Mouse (Mus musculus) intestine, embryonic 15.5 days (tissue): Measurements from ENCODE around the gene Tcte1. TPM values are rescaled to one million over a fixed set of nuclear protein-coding genes. Genes with fewer than 3 reads are reported as not detected.

Experiments
- ATAC-seq: fragments of 200-750 bp; cut with Nextera tagmentation; 2 replicates; pipeline ENCODE4 v1.8.0; 2017; ENCODE audit warnings: moderate TSS enrichment, moderate library complexity
- H3K27ac ChIP-seq: fragments of 300-500 bp; sonication (generic); 2 replicates; pipeline ENCODE4 v1.5.1; 2015; ENCODE audit warnings: mild to moderate bottlenecking, inconsistent platforms
- H3K27me3 ChIP-seq: fragments of 300-500 bp; sonication (generic); replicated peaks from 2 replicates; pipeline ENCODE4 v1.6.1; 2015; ENCODE audit warnings: inconsistent platforms
- H3K36me3 ChIP-seq: fragments of 300-500 bp; sonication (generic); 2 replicates; pipeline ENCODE4 v1.6.1; 2015; ENCODE audit warnings: inconsistent platforms
- H3K4me1 ChIP-seq: fragments of 300-500 bp; sonication (generic); replicated peaks from 2 replicates; pipeline ENCODE4 v1.6.1; 2015; ENCODE audit warnings: inconsistent platforms
- H3K4me2 ChIP-seq: fragments of 300-500 bp; sonication (generic); replicated peaks from 2 replicates; pipeline ENCODE4 v1.6.1; 2015; ENCODE audit warnings: mild to moderate bottlenecking, inconsistent platforms
- H3K4me3 ChIP-seq: fragments of 300-500 bp; sonication (generic); replicated peaks from 2 replicates; pipeline ENCODE4 v1.5.1; 2015; ENCODE audit warnings: inconsistent platforms
- H3K9ac ChIP-seq: fragments of 300-500 bp; sonication (generic); 2 replicates; pipeline ENCODE4 v1.6.1; 2015; ENCODE audit warnings: inconsistent platforms
- H3K9me3 ChIP-seq: fragments of 300-500 bp; sonication (generic); 2 replicates; pipeline ENCODE4 v1.6.1; 2016; ENCODE audit warnings: inconsistent platforms
- WGBS: fragments of 180-500 bp; shearing (Covaris S2); methylation state at CpG from one replicate; pipeline ENCODE4 v1.1.7; 2015; 5-methylcytosine and 5-hydroxymethylcytosine counted together
- polyA plus RNA-seq: library from polyadenylated mRNA; unstranded; fragments of >200 nt; fragmentation: Nextera tagmentation; extraction: Ambion mirVana; gene quantifications from 2 replicates; pipeline ENCODE4 v1.2.1, GENCODE M21; 2015

The Tcte1 gene
- polyA plus RNA-seq, 1 experiment from 2014 or later = 0.33 TPM

DNA sequence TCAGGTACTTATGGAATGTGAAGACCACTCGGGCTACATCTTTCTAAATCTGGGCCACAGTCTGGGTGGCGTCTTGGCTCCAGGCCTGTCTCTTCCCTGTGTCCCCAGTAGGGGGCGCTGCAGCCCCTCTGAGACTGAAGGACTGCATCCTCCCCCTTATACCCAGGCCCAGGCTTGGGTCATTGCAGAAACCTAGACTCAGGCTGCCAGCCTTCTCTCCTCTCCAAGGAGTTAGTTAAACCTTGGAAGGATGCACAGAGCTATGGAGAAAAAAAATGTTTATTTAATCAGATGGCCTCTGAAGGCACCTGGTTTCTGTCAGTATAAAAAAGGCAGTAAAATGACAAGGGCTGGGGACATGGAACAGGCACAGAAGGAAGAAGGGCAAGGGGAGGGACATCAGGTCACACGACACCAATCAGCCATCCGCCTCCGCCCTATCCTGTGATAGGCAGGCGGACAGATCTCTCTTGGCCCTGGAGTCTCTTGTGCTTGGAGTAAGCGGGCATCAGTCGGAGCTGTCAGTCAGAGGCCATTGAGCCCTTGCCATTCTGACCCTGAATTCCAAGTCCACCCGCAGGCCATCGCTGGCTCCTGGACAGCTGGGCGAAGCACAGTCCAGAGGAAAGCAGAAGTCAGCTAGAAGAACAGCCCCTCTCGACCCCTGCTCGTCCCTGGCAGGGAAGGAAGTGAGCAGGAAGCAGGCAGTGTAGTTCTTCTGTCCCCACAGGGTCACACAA is 61.9 kb downstream of the Tcte1 start:
- peak overlapping the region; percentile 15; the same call in 1 of the 2 replicates for H3K9ac ChIP-seq
- H3K9me3 ChIP-seq = no peaks in the 10 kb centered on the region
- peak overlapping the region; percentile 80 for H3K27ac ChIP-seq
- WGBS = 27% methylated on average over 14 of the region's 14 CpGs
- peak; percentile 69 for ATAC-seq
- H3K36me3 ChIP-seq = peaks cover 5% of the 10 kb centered on the region; the same call in 1 of the 2 replicates
- H3K4me3 ChIP-seq = no peak overlapping the region
- H3K4me2 ChIP-seq = peak overlapping the region; percentile 17; the same call in 1 of the 2 replicates
- peaks cover 22% of the 10 kb centered on the region for H3K4me1 ChIP-seq
- no peaks in the 10 kb centered on the region for H3K27me3 ChIP-seq

DNA sequence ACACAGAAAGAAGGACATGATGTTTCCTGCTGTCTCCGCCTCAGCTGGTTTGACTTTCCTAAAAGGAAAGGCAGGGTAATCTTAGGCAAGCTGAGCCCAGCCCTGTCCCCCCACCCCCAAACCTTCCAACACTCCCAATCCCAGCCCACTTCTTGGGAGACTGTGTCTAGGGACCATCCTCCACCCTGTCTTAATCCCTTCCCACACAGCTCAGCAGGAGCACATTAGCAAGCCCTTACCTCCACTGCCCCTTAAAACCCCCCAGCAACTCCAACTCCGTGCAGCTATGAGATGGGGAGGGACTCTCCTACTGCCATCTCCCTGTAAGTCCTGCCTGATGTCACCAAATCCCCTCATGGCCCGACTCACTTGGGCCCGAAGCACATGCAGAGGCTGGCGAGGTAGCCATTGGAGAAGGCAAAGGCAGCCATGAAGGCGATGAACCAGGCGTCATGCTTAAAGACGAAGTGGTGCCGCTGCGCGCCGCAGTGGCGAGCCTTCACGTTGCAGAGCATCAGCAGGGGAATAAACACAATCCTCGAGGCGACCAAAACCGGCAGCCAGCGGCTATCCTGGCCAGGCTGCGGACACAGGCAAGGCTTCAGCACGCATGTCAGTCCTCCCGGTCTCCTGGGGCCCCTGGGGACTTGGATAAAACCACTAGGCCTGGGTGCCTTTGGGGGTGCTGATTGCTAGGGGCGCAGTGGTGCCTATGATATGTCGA is 62.7 kb downstream of the Tcte1 start:
- no peaks in the 10 kb centered on the region for H3K27me3 ChIP-seq
- H3K4me2 ChIP-seq = no peak overlapping the region
- H3K36me3 ChIP-seq = peaks cover 5% of the 10 kb centered on the region; the same call in 1 of the 2 replicates
- H3K27ac ChIP-seq = peak overlapping the region; percentile 80
- 67% methylated on average over 23 of the region's 23 CpGs for WGBS
- H3K9me3 ChIP-seq = no peaks in the 10 kb centered on the region
- no peak overlapping the region for H3K4me3 ChIP-seq
- no peak for ATAC-seq
- H3K9ac ChIP-seq = peak overlapping the region; percentile 15; the same call in 1 of the 2 replicates
- peaks cover 21% of the 10 kb centered on the region for H3K4me1 ChIP-seq

DNA sequence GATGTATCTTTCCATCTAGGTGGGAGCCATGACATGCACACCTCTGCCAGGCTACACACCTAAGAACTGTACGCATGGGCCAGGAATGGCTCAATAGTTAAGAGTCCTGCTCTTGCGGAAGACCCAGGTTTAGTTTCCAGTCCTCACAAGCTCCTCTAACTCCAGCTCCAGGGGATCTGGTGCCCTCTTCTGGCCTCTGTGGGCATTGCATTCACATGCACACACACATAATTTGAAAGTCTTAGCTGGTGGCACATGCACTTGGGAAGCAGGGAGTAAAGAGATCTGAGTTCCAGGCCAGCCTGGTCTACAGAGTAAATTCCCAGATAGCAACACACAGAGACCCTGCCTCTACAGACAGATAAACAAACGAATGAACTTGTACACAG is 63.2 kb downstream of the Tcte1 start:
- ATAC-seq = no peak
- H3K9ac ChIP-seq = no peak overlapping the region
- no peaks in the 10 kb centered on the region for H3K27me3 ChIP-seq
- H3K4me2 ChIP-seq = no peak overlapping the region
- 98% methylated on average over 3 of the region's 3 CpGs for WGBS
- peaks cover 5% of the 10 kb centered on the region; the same call in 1 of the 2 replicates for H3K36me3 ChIP-seq
- H3K9me3 ChIP-seq = no peaks in the 10 kb centered on the region
- H3K27ac ChIP-seq = 0 out of 2 replicates have a peak overlapping the region, but pooled peaks have one; percentile 80
- peaks cover 23% of the 10 kb centered on the region for H3K4me1 ChIP-seq
- H3K4me3 ChIP-seq = no peak overlapping the region

DNA sequence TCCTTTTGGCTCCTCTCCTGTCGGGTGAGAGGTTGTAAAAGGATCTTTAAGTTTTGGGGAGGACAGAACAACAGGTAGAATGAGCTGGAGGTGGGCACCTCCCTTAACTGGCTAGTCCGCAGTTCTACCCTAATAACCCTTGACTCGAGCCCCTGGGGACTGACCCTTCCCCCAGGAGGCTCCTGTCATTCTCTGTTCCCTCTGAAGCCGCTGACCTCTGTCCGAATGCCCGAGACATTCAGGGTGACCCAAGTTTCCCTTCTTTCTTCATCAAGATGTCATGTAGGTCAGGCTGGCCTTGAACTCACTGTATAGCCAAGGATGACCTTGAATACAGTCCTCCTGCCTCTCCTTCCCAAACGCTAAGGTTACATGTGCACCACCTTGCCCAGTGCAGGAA is 65.1 kb downstream of the Tcte1 start:
- H3K9ac ChIP-seq = no peak overlapping the region
- H3K4me1 ChIP-seq = peaks cover 42% of the 10 kb centered on the region
- no peak overlapping the region for H3K4me2 ChIP-seq
- ATAC-seq = no peak
- no peak overlapping the region for H3K4me3 ChIP-seq
- no peaks in the 10 kb centered on the region for H3K27me3 ChIP-seq
- H3K27ac ChIP-seq = no peak overlapping the region
- peaks cover 5% of the 10 kb centered on the region; the same call in 1 of the 2 replicates for H3K36me3 ChIP-seq
- no peaks in the 10 kb centered on the region for H3K9me3 ChIP-seq
- WGBS = 89% methylated on average over 7 of the region's 7 CpGs

DNA sequence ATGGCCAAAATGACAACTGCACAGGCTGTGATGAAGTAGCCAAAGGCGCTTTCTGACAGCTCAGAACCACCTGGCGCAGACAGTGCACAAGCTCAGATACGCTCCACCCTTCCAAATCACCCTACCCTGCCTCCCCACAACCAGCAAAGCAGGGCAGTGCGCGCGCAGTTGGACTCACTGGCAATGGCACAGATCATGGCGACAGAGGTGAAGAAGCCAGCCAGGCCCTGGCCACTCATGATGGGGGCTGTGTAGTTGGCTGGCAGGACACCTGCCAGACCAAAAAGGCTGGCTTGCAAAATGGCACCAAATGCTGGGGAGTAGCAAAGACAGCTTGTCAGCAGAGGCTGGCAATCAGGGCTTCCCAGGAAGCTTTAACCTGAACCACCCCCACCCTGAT is 66.0 kb downstream of the Tcte1 start:
- ATAC-seq = no peak
- Histone ChIP-seq H3K27me3 (no peaks in the 10 kb centered on the region), H3K4me1 (peaks cover 49% of the 10 kb centered on the region), H3K36me3 (peaks cover 5% of the 10 kb centered on the region; the same call in 1 of the 2 replicates), H3K9ac (no peak overlapping the region), H3K4me2 (no peak overlapping the region), H3K27ac (no peak overlapping the region), H3K9me3 (no peaks in the 10 kb centered on the region), H3K4me3 (no peak overlapping the region)
- 97% methylated on average over 7 of the region's 7 CpGs for WGBS

DNA sequence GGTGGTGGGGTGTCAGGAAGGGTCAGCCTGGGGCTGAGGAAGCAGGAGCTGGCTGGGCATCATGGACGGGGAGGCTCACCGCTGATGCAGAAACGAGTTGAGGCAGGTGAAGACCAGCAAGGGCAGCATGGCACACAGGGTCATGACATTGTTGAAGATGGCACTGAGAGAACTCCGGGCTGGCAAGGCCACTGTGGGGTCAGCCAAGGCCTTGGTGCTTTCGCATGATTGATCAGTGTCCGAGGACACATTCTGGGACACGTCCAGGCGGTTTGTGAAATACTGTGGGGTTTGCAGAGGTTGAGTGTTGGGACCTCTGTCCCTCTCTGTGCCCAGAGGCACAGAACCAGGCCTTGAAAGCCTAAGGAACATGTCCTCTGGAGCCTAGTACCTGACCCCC is 66.6 kb downstream of the Tcte1 start:
- WGBS = 95% methylated on average over 8 of the region's 8 CpGs

DNA sequence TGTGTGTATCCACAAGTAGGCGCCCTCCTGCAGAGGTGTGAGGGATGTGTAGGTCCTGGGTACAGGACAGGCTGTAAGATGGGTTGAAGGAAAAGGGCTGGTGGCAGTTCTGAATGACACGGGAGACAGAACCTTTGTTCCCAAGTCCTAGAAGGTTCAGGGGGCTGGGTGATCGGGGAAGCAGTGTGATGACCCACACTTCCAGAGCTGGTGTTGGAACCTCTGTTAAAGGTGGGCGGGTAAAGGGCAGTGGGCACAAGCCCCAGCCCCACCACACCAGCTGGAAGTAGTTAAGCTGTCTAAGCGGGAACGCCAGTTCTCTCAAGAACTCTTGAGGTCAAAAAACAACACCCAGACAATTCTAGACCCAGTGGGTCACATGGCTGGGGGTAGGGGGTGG is 67.2 kb downstream of the Tcte1 start:
- 77% methylated on average over 6 of the region's 6 CpGs for WGBS

More for the DNA sequence above, 66.6 kb downstream of the Tcte1 start:
- H3K4me1 ChIP-seq = peaks cover 50% of the 10 kb centered on the region
- no peaks in the 10 kb centered on the region for H3K27me3 ChIP-seq
- no peak overlapping the region for H3K4me2 ChIP-seq
- ATAC-seq = no peak
- H3K9ac ChIP-seq = no peak overlapping the region
- H3K27ac ChIP-seq = no peak overlapping the region
- H3K36me3 ChIP-seq = peaks cover 5% of the 10 kb centered on the region; the same call in 1 of the 2 replicates
- H3K9me3 ChIP-seq = no peaks in the 10 kb centered on the region
- no peak overlapping the region for H3K4me3 ChIP-seq

DNA sequence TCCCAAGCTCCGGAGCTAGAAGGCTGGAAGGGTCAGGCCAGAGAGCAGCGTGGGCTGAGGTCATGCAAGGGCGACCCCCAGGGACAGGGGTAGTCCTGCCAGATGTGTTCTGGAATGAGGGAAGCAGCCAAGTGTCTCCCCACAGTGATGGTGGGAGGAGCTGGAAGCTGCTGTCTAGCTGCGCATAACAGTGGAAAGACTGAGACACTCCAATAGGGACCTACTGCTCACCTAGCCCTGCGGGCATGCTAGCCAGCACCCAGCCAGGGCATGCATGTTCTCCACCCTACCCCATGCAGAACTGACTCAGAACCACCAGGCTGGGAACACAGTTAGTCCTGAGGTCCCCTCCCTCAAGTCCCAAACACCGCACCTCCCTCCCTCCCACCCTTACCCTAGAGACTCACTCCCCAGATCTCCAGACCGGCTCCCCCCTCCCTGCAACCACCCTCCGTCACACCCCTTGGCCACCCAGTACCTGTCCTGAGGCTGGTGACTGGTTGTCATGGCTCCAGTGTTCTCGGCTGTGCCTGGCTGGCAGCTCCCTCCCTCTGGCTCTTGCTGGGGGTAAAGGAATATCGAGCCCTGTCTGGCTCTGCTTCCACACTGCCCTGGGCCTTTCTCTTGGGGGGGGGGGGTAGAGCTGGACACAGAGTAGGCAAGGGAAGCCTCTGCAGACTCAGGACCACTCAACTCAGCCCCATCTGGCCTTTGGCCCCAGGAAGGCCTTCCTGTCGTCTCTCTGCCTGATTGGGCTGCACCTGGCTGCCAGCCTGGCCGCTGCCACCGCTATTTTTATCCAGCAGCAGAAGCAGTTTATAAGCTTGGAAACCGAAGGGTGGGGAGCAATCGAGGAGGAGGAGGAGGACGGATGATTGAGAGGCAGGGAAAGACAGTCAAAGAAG is 68.7 kb downstream of the Tcte1 start:
- ATAC-seq = no peak
- Histone ChIP-seq H3K4me3 (0 out of 2 replicates have a peak overlapping the region, but pooled peaks have one; percentile 6), H3K27me3 (no peaks in the 10 kb centered on the region), H3K36me3 (peaks cover 4% of the 10 kb centered on the region; the same call in 1 of the 2 replicates), H3K4me2 (peak overlapping the region; percentile 99), H3K9ac (peak overlapping the region; percentile 17), H3K9me3 (no peaks in the 10 kb centered on the region), H3K27ac (no peak overlapping the region), H3K4me1 (peaks cover 61% of the 10 kb centered on the region)
- WGBS = 43% methylated on average over 16 of the region's 16 CpGs

More for the DNA sequence above, 67.2 kb downstream of the Tcte1 start:
- Histone ChIP-seq H3K4me1 (peaks cover 52% of the 10 kb centered on the region), H3K4me2 (no peak overlapping the region), H3K27ac (no peak overlapping the region), H3K9me3 (no peaks in the 10 kb centered on the region), H3K9ac (no peak overlapping the region), H3K4me3 (no peak overlapping the region), H3K36me3 (peaks cover 5% of the 10 kb centered on the region; the same call in 1 of the 2 replicates), H3K27me3 (no peaks in the 10 kb centered on the region)
- ATAC-seq = no peak

Other genes with a start within 250 kb of the Tcte1 start
- gene Cdc5l, start 89.7 kb upstream of the Tcte1 start, polyA plus RNA-seq = 54.1 and 63.4 TPM in 2 replicates
- gene Spats1, start 48.0 kb upstream of the Tcte1 start, polyA plus RNA-seq = 0.11 and 0.43 TPM in 2 replicates
- gene Aars2, start 16.6 kb upstream of the Tcte1 start, polyA plus RNA-seq = 17.0 and 18.9 TPM in 2 replicates
- 2.5 and 2.7 TPM in 2 replicates for gene Tmem151b, start 26.2 kb downstream of the Tcte1 start, polyA plus RNA-seq
- gene Nfkbie, start 32.3 kb downstream of the Tcte1 start, polyA plus RNA-seq = 4.8 and 4.9 TPM in 2 replicates
- 124 and 128 TPM in 2 replicates for gene Slc35b2, start 40.4 kb downstream of the Tcte1 start, polyA plus RNA-seq
- gene Hsp90ab1, start 49.8 kb downstream of the Tcte1 start, polyA plus RNA-seq = 1,578 and 1,609 TPM in 2 replicates
- gene Slc29a1, start 76.2 kb downstream of the Tcte1 start, polyA plus RNA-seq = 80.0 and 85.4 TPM in 2 replicates
- gene Mymx, start 78.7 kb downstream of the Tcte1 start, polyA plus RNA-seq = 0.43 and 0.54 TPM in 2 replicates
- gene Capn11, start 135.9 kb downstream of the Tcte1 start, polyA plus RNA-seq = 0.34 and 0.40 TPM in 2 replicates
- 147 TPM in 2 replicates for gene Mrpl14, start 162.9 kb downstream of the Tcte1 start, polyA plus RNA-seq
- 33.5 and 34.2 TPM in 2 replicates for gene Tmem63b, start 163.5 kb downstream of the Tcte1 start, polyA plus RNA-seq
- gene 1600014C23Rik, start 210.4 kb downstream of the Tcte1 start, polyA plus RNA-seq = 0.52 TPM in 1 of 2 replicates, not detected in the other